Mouse (Mus musculus) heart, adult 2 months (tissue): ENCODE data around the gene Vti1a.

Source experiments
- CTCF ChIP-seq: fragments of 200-600 bp; IDR thresholded peaks from 2 replicates; pipeline ENCODE4 v1.8.1; 2022; ENCODE audit warnings: antibody characterized with exemption, mild to moderate bottlenecking, moderate library complexity
- EP300 ChIP-seq: fragments of 200-500 bp; IDR thresholded peaks from 2 replicates; pipeline ENCODE4 v1.6.1; 2011; ENCODE audit warnings: low read depth, low read length, control low read depth; ENCODE audit not compliant: insufficient read depth
- POLR2A ChIP-seq: fragments of 200-500 bp; IDR thresholded peaks from 2 replicates; pipeline ENCODE4 v1.6.1; 2011; ENCODE audit warnings: mild to moderate bottlenecking, low read depth, low read length, control low read depth; ENCODE audit not compliant: insufficient read depth

DNA sequence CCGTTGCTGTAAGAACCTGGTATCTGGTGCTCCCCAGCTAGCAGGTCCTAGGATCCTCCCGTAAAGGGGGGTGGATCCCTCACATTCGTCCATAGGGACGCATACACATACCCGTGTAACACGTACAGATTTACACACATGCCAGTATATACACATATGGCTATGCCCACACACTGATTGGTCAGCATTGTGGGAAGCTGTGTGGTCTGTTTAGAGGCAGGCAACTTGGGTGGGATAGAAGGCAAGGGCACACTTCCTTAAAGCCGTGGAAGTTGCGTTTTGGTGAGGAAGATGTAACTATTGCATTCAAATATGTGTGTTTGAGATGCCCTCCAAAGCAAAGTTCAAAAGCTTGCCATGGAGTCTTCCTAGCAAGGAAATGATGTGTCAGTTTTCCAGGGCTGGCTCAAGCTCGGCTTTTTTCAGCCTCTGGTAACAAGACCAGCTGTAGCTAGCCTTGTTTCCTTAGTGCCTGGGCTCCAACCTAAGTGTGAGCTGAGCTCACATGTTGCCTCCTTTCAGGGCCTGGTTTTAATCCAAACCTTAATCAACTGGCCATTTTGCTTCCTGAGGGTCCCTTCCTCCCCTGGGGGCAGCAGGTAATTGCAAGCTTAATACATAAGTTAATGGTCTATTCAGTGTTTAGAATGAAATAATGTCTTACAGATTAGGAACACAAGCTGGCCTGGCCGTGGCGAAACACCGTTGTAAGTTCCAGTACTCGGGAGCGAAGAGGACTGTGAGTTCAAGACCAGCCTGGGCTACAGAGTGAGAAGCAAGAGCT, 271.7 kb downstream of the Vti1a start:
- TF ChIP-seq EP300: no peak
- TF ChIP-seq CTCF: no peak
- TF ChIP-seq POLR2A: no peak
